Mouse (Mus musculus) C2C12 (cell line): ENCODE measurements around the gene Pgap2. TPM values are rescaled to one million over a fixed set of nuclear protein-coding genes. Genes with fewer than 3 reads are reported as not detected.

Experiments
- H3K27me3 ChIP-seq: one replicate; pipeline ENCODE4 v1.6.1; 2011; ENCODE audit not compliant: control insufficient read depth, insufficient read depth, insufficient read length
- H3K36me3 ChIP-seq: one replicate; pipeline ENCODE4 v1.6.1; 2011; ENCODE audit not compliant: control insufficient read depth, insufficient read depth
- H3K4me3 ChIP-seq: one replicate; pipeline ENCODE4 v1.5.1; 2011; ENCODE audit warnings: mild to moderate bottlenecking, control low read depth; ENCODE audit not compliant: poor library complexity, insufficient read depth, severe bottlenecking
- H3K79me2 ChIP-seq: one replicate; pipeline ENCODE4 v1.6.1; 2011; ENCODE audit not compliant: control insufficient read depth, insufficient read depth
- H3K79me3 ChIP-seq: one replicate; pipeline ENCODE4 v1.6.1; 2011; ENCODE audit warnings: low read depth, control low read depth
- H3ac ChIP-seq: one replicate; pipeline ENCODE3; 2011; ENCODE audit warnings: low read depth; ENCODE audit not compliant: control insufficient read depth, insufficient read length
- CEBPB ChIP-seq: IDR thresholded peaks from one replicate; pipeline ENCODE4 v1.6.1; 2011; ENCODE audit warnings: low read depth, mild to moderate bottlenecking, control low read depth, moderate library complexity
- CTCF ChIP-seq: IDR thresholded peaks from one replicate; pipeline ENCODE4 v1.5.1; 2011; ENCODE audit not compliant: control insufficient read depth, insufficient read depth, insufficient read length
- FOSL1 ChIP-seq: IDR thresholded peaks from one replicate; pipeline ENCODE4 v1.8.0; 2011; ENCODE audit warnings: mild to moderate bottlenecking, low read length; ENCODE audit not compliant: poor library complexity, insufficient read depth, severe bottlenecking
- MAX ChIP-seq: IDR thresholded peaks from one replicate; pipeline ENCODE4 v1.6.1; 2011; ENCODE audit warnings: mild to moderate bottlenecking, control low read depth
- MYOD1 ChIP-seq: IDR thresholded peaks from one replicate; pipeline ENCODE4 v1.6.1; 2011; ENCODE audit warnings: low read depth; ENCODE audit not compliant: control insufficient read depth, insufficient read length
- MYOG ChIP-seq: IDR thresholded peaks from one replicate; pipeline ENCODE4 v1.6.1; 2011; ENCODE audit not compliant: control insufficient read depth, insufficient read length; ENCODE audit errors: extremely low read depth
- USF1 ChIP-seq: IDR thresholded peaks from one replicate; pipeline ENCODE4 v1.6.1; 2011; ENCODE audit warnings: low read depth, mild to moderate bottlenecking, control low read depth, moderate library complexity
- polyA plus RNA-seq: library from polyadenylated mRNA; unstranded; fragments of >200 nt; fragmentation: generic; extraction: Trizol; gene quantifications from one replicate; pipeline ENCODE4 v1.2.1, GENCODE M21; 2012; ENCODE audit warnings: missing spikeins

The Pgap2 gene
- polyA plus RNA-seq, 1 experiment: 22.6 TPM

- Histone ChIP-seq H3K36me3 (no peaks in the 10 kb centered on the region), H3K27me3 (no peaks in the 10 kb centered on the region), H3K4me3 (no peak overlapping the region), H3ac (no peak overlapping the region), H3K79me3 (no peaks in the 10 kb centered on the region), H3K79me2 (no peaks in the 10 kb centered on the region)
- no peak for TF ChIP-seq MAX
- no peak for TF ChIP-seq MYOD1
- TF ChIP-seq CTCF: no peak
- TF ChIP-seq USF1: no peak
- TF ChIP-seq CEBPB: no peak
- no peak for TF ChIP-seq FOSL1
- TF ChIP-seq MYOG: no peak
Observed at GRCm38 (mm10) chr7:102266401-102267042, 56.5 kb downstream of the Pgap2 start.

- TF ChIP-seq MYOD1 (no peak), MYOG (no peak), CTCF (peak; percentile 56), MAX (no peak), FOSL1 (no peak)
- H3ac ChIP-seq: peak overlapping the region; percentile 58
- no peaks in the 10 kb centered on the region for H3K27me3 ChIP-seq
- H3K36me3 ChIP-seq: no peaks in the 10 kb centered on the region
- H3K79me3 ChIP-seq: no peaks in the 10 kb centered on the region
- H3K4me3 ChIP-seq: peak overlapping the region; percentile 52
- no peaks in the 10 kb centered on the region for H3K79me2 ChIP-seq
Observed at GRCm38 (mm10) chr7:102267113-102267579, 57.1 kb downstream of the Pgap2 start.

GRCm38 (mm10) chr7:102267601-102268394 lies 57.8 kb downstream of the Pgap2 start, which contains the start of gene Stim1:
Gene Stim1 (plus strand): TSS chr7:102267806.
- Histone ChIP-seq H3ac (peak within 1 kb of the TSS; percentile 81), H3K79me2 (no peaks in the 10 kb centered on the region), H3K4me3 (peak within 1 kb of the TSS; percentile 52), H3K27me3 (no peaks in the 10 kb centered on the region), H3K36me3 (no peaks in the 10 kb centered on the region), H3K79me3 (no peaks in the 10 kb centered on the region)
- TF ChIP-seq USF1 (no peak), CEBPB (no peak), MYOD1 (no peak), MAX (no peak), CTCF (no peak), MYOG (no peak), FOSL1 (no peak)

GRCm38 (mm10) chr7:102268395-102268748 lies 58.4 kb downstream of the Pgap2 start:
- peak overlapping the region; percentile 81 for H3ac ChIP-seq
- H3K27me3 ChIP-seq: no peaks in the 10 kb centered on the region
- H3K4me3 ChIP-seq: no peak overlapping the region
- TF ChIP-seq USF1: no peak
- TF ChIP-seq MYOD1: no peak
- no peak for TF ChIP-seq MYOG
- no peak for TF ChIP-seq MAX
- no peak for TF ChIP-seq FOSL1
- no peaks in the 10 kb centered on the region for H3K79me2 ChIP-seq
- no peaks in the 10 kb centered on the region for H3K79me3 ChIP-seq
- H3K36me3 ChIP-seq: no peaks in the 10 kb centered on the region

GRCm38 (mm10) chr7:102272422-102272948 lies 62.5 kb downstream of the Pgap2 start:
- no peak for TF ChIP-seq MYOD1
- Histone ChIP-seq H3K79me3 (no peaks in the 10 kb centered on the region), H3ac (no peak overlapping the region), H3K36me3 (no peaks in the 10 kb centered on the region), H3K79me2 (no peaks in the 10 kb centered on the region), H3K27me3 (no peaks in the 10 kb centered on the region), H3K4me3 (no peak overlapping the region)
